Mouse (Mus musculus) splenic B cell, adult 2 months (primary cell): ENCODE results near the gene Il6st.

ENCODE experiments used
- DNase-seq: peaks from one replicate; pipeline ENCODE4 v3.0.0-alpha.2; 2011; ENCODE audit warnings: low read depth, low spot score
- H3K27me3 ChIP-seq: 2 replicates; pipeline ENCODE4 v1.6.1; 2012; ENCODE audit warnings: mild to moderate bottlenecking, low read length, moderate library complexity, mixed read lengths; ENCODE audit not compliant: control insufficient read depth, poor library complexity, insufficient read depth, severe bottlenecking
- H3K36me3 ChIP-seq: 2 replicates; pipeline ENCODE4 v1.6.1; 2012; ENCODE audit warnings: mild to moderate bottlenecking, low read length, moderate library complexity, mixed read lengths; ENCODE audit not compliant: control insufficient read depth, poor library complexity, insufficient read depth, severe bottlenecking

The Il6st gene

GRCm38 (mm10) chr13:112464626-112465287 is 887 bp downstream of the Il6st start:
- peak; percentile 18 for DNase-seq
- H3K27me3 ChIP-seq: no peaks in the 10 kb centered on the region
- no peaks in the 10 kb centered on the region for H3K36me3 ChIP-seq

- Histone ChIP-seq H3K27me3 (no peaks in the 10 kb centered on the region), H3K36me3 (no peaks in the 10 kb centered on the region)
- no peak for DNase-seq
Measured at GRCm38 (mm10) chr13:112465585-112465984, 1.7 kb downstream of the Il6st start.

- Histone ChIP-seq H3K36me3 (no peaks in the 10 kb centered on the region), H3K27me3 (no peaks in the 10 kb centered on the region)
- DNase-seq: no peak
Measured at GRCm38 (mm10) chr13:112466136-112466945, 2.5 kb downstream of the Il6st start.

GRCm38 (mm10) chr13:112466946-112467255 is 3.0 kb downstream of the Il6st start:
- no peak for DNase-seq
- Histone ChIP-seq H3K36me3 (no peaks in the 10 kb centered on the region), H3K27me3 (no peaks in the 10 kb centered on the region)

GRCm38 (mm10) chr13:112467384-112467783 is 3.5 kb downstream of the Il6st start:
- Histone ChIP-seq H3K36me3 (no peaks in the 10 kb centered on the region), H3K27me3 (no peaks in the 10 kb centered on the region)
- DNase-seq: no peak

GRCm38 (mm10) chr13:112469491-112469890 is 5.6 kb downstream of the Il6st start:
- no peak for DNase-seq
- Histone ChIP-seq H3K36me3 (no peaks in the 10 kb centered on the region), H3K27me3 (no peaks in the 10 kb centered on the region)

- no peak for DNase-seq
- H3K27me3 ChIP-seq: no peaks in the 10 kb centered on the region
Measured at GRCm38 (mm10) chr13:112471201-112471600, 7.3 kb downstream of the Il6st start.

GRCm38 (mm10) chr13:112472401-112473023 is 8.6 kb downstream of the Il6st start:
- H3K36me3 ChIP-seq: no peaks in the 10 kb centered on the region
- H3K27me3 ChIP-seq: no peaks in the 10 kb centered on the region
- DNase-seq: no peak

More at GRCm38 (mm10) chr13:112471201-112471600, 7.3 kb downstream of the Il6st start:
- H3K36me3 ChIP-seq: no peaks in the 10 kb centered on the region

GRCm38 (mm10) chr13:112473757-112474755 is 10.2 kb downstream of the Il6st start:
- no peak for DNase-seq
- no peaks in the 10 kb centered on the region for H3K27me3 ChIP-seq
- no peaks in the 10 kb centered on the region for H3K36me3 ChIP-seq

- DNase-seq: no peak
- peaks cover 6% of the 10 kb centered on the region; the same call in 1 of the 2 replicates for H3K36me3 ChIP-seq
- no peaks in the 10 kb centered on the region for H3K27me3 ChIP-seq
Measured at GRCm38 (mm10) chr13:112479032-112479431, 15.2 kb downstream of the Il6st start.

GRCm38 (mm10) chr13:112479926-112480325 is 16.1 kb downstream of the Il6st start:
- no peak for DNase-seq
- no peaks in the 10 kb centered on the region for H3K27me3 ChIP-seq
- peaks cover 6% of the 10 kb centered on the region; the same call in 1 of the 2 replicates for H3K36me3 ChIP-seq

GRCm38 (mm10) chr13:112482525-112482924 is 18.7 kb downstream of the Il6st start:
- Histone ChIP-seq H3K36me3 (peaks cover 6% of the 10 kb centered on the region; the same call in 1 of the 2 replicates), H3K27me3 (no peaks in the 10 kb centered on the region)
- no peak for DNase-seq

GRCm38 (mm10) chr13:112483015-112483414 is 19.1 kb downstream of the Il6st start:
- Histone ChIP-seq H3K36me3 (peaks cover 6% of the 10 kb centered on the region; the same call in 1 of the 2 replicates), H3K27me3 (no peaks in the 10 kb centered on the region)
- DNase-seq: no peak

GRCm38 (mm10) chr13:112486236-112486635 is 22.4 kb downstream of the Il6st start:
- H3K36me3 ChIP-seq: peaks cover 4% of the 10 kb centered on the region; the same call in 1 of the 2 replicates
- no peak for DNase-seq
- no peaks in the 10 kb centered on the region for H3K27me3 ChIP-seq
